Mouse (Mus musculus): ENCODE measurements around the gene Tlnrd1.

- TF ChIP-seq CTCF (IDR thresholded peaks at IDR 0.05; ENCODE audit: control insufficient read depth, insufficient read depth, insufficient replicate concordance, low read depth, low read length) (no peak), POLR2A (IDR thresholded peaks at IDR 0.05; ENCODE audit: control insufficient read depth, low read depth, low read length) (no peak)
These were observed 26.2 kb downstream of the Tlnrd1 start for GRCm38 (mm10) chr7:83857921-83858320.
